Mouse (Mus musculus): ENCODE results near the gene Nxnl1. TPM values are rescaled to one million over a fixed set of nuclear protein-coding genes. Genes with fewer than 3 reads are reported as not detected.

The Nxnl1 gene
- polyA plus RNA-seq, 1 experiment from 2014 or later, result 0.13 TPM

- DNase-seq (ENCODE audit: low spot score) (peak; percentile 81), ATAC-seq (peak; percentile 49; the same call in 1 of the 2 replicates)
- Histone ChIP-seq H3K9me3 (ENCODE audit: low read length) (no peaks in the 10 kb centered on the region), H3K36me3 (ENCODE audit: insufficient read depth, low read length) (no peaks in the 10 kb centered on the region), H3K4me3 (ENCODE audit: low read depth, low read length) (no peak overlapping the region), H3K9ac (replicated peaks; ENCODE audit: low read depth) (no peak overlapping the region), H3K4me1 (ENCODE audit: insufficient read depth, low read depth, low read length) (peaks cover 9% of the 10 kb centered on the region; the same call in 1 of the 2 replicates), H3K27ac (ENCODE audit: low read length) (no peak overlapping the region), H3K4me2 (replicated peaks; ENCODE audit: low read depth, low read length) (no peak overlapping the region), H3K27me3 (replicated peaks; ENCODE audit: insufficient read depth, low read length) (peaks cover 31% of the 10 kb centered on the region)
- TF ChIP-seq EP300 (IDR thresholded peaks at IDR 0.05) (no peak), CTCF (IDR thresholded peaks at IDR 0.05) (peak; percentile 97)
- 4% methylated on average over 15 of the region's 15 CpGs for WGBS
These were observed 5.0 kb downstream of the Nxnl1 start for GRCm38 (mm10) chr8:71561401-71561800.

DNA sequence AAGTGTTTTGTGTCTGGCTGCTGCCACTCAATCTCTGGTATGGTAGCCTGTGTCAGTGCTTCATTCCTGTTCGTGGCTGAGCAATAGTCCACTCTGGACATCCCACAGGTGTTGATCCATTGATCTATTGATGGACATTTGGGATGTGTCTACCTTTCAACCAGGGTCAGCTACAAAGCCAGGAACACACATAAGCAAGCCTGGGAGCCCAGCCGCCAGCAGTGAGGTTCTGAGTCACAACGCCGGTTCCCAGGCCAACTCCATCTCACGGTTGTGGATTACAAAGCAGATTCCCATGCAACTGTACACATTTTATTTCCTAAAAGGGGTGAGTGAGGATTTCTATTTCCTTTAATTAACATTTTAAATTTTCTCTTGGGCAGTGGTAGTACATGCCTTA, 5.6 kb downstream of the Nxnl1 start:
- ATAC-seq (no peak), DNase-seq (ENCODE audit: low spot score) (no peak)
- Histone ChIP-seq H3K4me3 (ENCODE audit: low read depth, low read length) (no peak overlapping the region), H3K4me1 (ENCODE audit: insufficient read depth, low read depth, low read length) (peaks cover 9% of the 10 kb centered on the region; the same call in 1 of the 2 replicates), H3K4me2 (replicated peaks; ENCODE audit: low read depth, low read length) (no peak overlapping the region), H3K36me3 (ENCODE audit: insufficient read depth, low read length) (no peaks in the 10 kb centered on the region), H3K9me3 (ENCODE audit: low read length) (no peaks in the 10 kb centered on the region), H3K27me3 (replicated peaks; ENCODE audit: insufficient read depth, low read length) (peaks cover 31% of the 10 kb centered on the region), H3K9ac (replicated peaks; ENCODE audit: low read depth) (no peak overlapping the region), H3K27ac (ENCODE audit: low read length) (no peak overlapping the region)
- 86% methylated on average over 5 of the region's 5 CpGs for WGBS
- TF ChIP-seq EP300 (IDR thresholded peaks at IDR 0.05), result no peak
- no peak for TF ChIP-seq CTCF (IDR thresholded peaks at IDR 0.05)

DNA sequence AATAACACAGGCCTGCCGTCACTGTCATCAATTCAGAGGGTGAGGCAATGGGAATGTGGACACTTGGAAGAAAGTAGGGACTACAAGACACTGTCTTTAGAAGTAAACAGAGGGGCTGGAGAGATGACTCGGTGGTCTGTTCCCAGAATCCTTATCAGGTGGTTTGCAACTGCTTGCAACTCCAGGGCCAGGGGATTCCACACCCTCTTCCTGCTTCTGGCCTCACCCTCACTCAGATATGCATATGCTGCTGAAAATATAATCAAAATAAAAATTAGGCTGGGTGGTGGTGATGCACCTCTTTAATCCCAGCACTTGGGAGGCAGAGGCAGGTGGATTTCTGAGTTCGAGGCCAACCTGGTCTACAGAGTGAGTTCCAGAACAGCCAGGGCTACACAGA, 6.3 kb downstream of the Nxnl1 start:
- peaks cover 31% of the 10 kb centered on the region for H3K27me3 ChIP-seq (replicated peaks; ENCODE audit: insufficient read depth, low read length)
- ATAC-seq, result no peak

GRCm38 (mm10) chr8:71558958-71559690, 7.3 kb downstream of the Nxnl1 start:
- Histone ChIP-seq H3K4me2 (replicated peaks; ENCODE audit: low read depth, low read length) (peak overlapping the region; percentile 85), H3K27me3 (replicated peaks; ENCODE audit: insufficient read depth, low read length) (peaks cover 31% of the 10 kb centered on the region), H3K36me3 (ENCODE audit: insufficient read depth, low read length) (no peaks in the 10 kb centered on the region), H3K4me3 (ENCODE audit: low read depth, low read length) (peak overlapping the region; percentile 45), H3K4me1 (ENCODE audit: insufficient read depth, low read depth, low read length) (peaks cover 9% of the 10 kb centered on the region; the same call in 1 of the 2 replicates), H3K9me3 (ENCODE audit: low read length) (no peaks in the 10 kb centered on the region), H3K9ac (replicated peaks; ENCODE audit: low read depth) (no peak overlapping the region), H3K27ac (ENCODE audit: low read length) (no peak overlapping the region)
- peak; percentile 37; the same call in 1 of the 2 replicates for TF ChIP-seq CTCF (IDR thresholded peaks at IDR 0.05)
- TF ChIP-seq EP300 (IDR thresholded peaks at IDR 0.05), result no peak
- DNase-seq (ENCODE audit: low spot score), result peak; percentile 93
- ATAC-seq, result peak; percentile 71
- under 1% methylated on average over 24 of the region's 24 CpGs for WGBS

More for the DNA sequence above, 6.3 kb downstream of the Nxnl1 start:
- Histone ChIP-seq H3K9me3 (ENCODE audit: low read length) (no peaks in the 10 kb centered on the region), H3K36me3 (ENCODE audit: insufficient read depth, low read length) (no peaks in the 10 kb centered on the region), H3K4me2 (replicated peaks; ENCODE audit: low read depth, low read length) (no peak overlapping the region), H3K4me1 (ENCODE audit: insufficient read depth, low read depth, low read length) (peaks cover 9% of the 10 kb centered on the region; the same call in 1 of the 2 replicates), H3K4me3 (ENCODE audit: low read depth, low read length) (no peak overlapping the region), H3K9ac (replicated peaks; ENCODE audit: low read depth) (no peak overlapping the region), H3K27ac (ENCODE audit: low read length) (no peak overlapping the region)
- TF ChIP-seq CTCF (IDR thresholded peaks at IDR 0.05) (no peak), EP300 (IDR thresholded peaks at IDR 0.05) (no peak)
- WGBS, result 69% methylated on average over 3 of the region's 3 CpGs
- no peak for DNase-seq (ENCODE audit: low spot score)

- TF ChIP-seq EP300 (IDR thresholded peaks at IDR 0.05) (no peak), CTCF (IDR thresholded peaks at IDR 0.05) (no peak; the same call in 1 of the 2 replicates)
- H3K4me1 ChIP-seq (ENCODE audit: insufficient read depth, low read depth, low read length), result peaks cover 9% of the 10 kb centered on the region; the same call in 1 of the 2 replicates
- peak; percentile 10; the same call in 1 of the 2 replicates for ATAC-seq
- H3K9ac ChIP-seq (replicated peaks; ENCODE audit: low read depth), result peak within 1 kb of the TSS; percentile 34
- no peak within 1 kb of the TSS for H3K27ac ChIP-seq (ENCODE audit: low read length)
- WGBS, result 5% methylated on average over 70 of the region's 70 CpGs
- H3K27me3 ChIP-seq (replicated peaks; ENCODE audit: insufficient read depth, low read length), result peaks cover 31% of the 10 kb centered on the region
- H3K9me3 ChIP-seq (ENCODE audit: low read length), result no peaks in the 10 kb centered on the region
- no peaks in the 10 kb centered on the region for H3K36me3 ChIP-seq (ENCODE audit: insufficient read depth, low read length)
- no peak for DNase-seq (ENCODE audit: low spot score)
- peak within 1 kb of the TSS; percentile 85 for H3K4me2 ChIP-seq (replicated peaks; ENCODE audit: low read depth, low read length)
- peak within 1 kb of the TSS; percentile 45 for H3K4me3 ChIP-seq (ENCODE audit: low read depth, low read length)
These were observed 8.1 kb downstream of the Nxnl1 start, which contains the start of gene Tmem221 for GRCm38 (mm10) chr8:71558071-71558957. Gene Tmem221 (minus strand): TSS chr8:71558871.

GRCm38 (mm10) chr8:71554644-71555043, 11.8 kb downstream of the Nxnl1 start:
- H3K27ac ChIP-seq (ENCODE audit: low read length), result peak overlapping the region; percentile 51
- 84% methylated on average over 2 of the region's 2 CpGs for WGBS

More at GRCm38 (mm10) chr8:71554644-71555043, 11.8 kb downstream of the Nxnl1 start:
- Histone ChIP-seq H3K27me3 (replicated peaks; ENCODE audit: insufficient read depth, low read length) (peaks cover 18% of the 10 kb centered on the region; the same call in 1 of the 2 replicates), H3K9ac (replicated peaks; ENCODE audit: low read depth) (no peak overlapping the region), H3K9me3 (ENCODE audit: low read length) (no peaks in the 10 kb centered on the region), H3K36me3 (ENCODE audit: insufficient read depth, low read length) (no peaks in the 10 kb centered on the region), H3K4me2 (replicated peaks; ENCODE audit: low read depth, low read length) (no peak overlapping the region), H3K4me3 (ENCODE audit: low read depth, low read length) (no peak overlapping the region), H3K4me1 (ENCODE audit: insufficient read depth, low read depth, low read length) (peaks cover 6% of the 10 kb centered on the region; the same call in 1 of the 2 replicates)
- peak; percentile 42 for ATAC-seq
- DNase-seq (ENCODE audit: low spot score), result peak; percentile 41
- TF ChIP-seq EP300 (IDR thresholded peaks at IDR 0.05) (peak; percentile 84), CTCF (IDR thresholded peaks at IDR 0.05) (no peak)

Data from lung, postnatal 0 days (tissue).